Mouse (Mus musculus) embryo, embryonic 11 days (tissue): Measurements from ENCODE around the gene Cdhr4.

ENCODE experiments used
- DNase-seq: peaks from one replicate; pipeline ENCODE4 v3.0.0-alpha.2; 2015

The Cdhr4 gene

GRCm38 (mm10) chr9:107992197-107992596 is at the start of gene Cdhr4:
Gene Cdhr4 (plus strand): TSS chr9:107992497.
- no peak for DNase-seq

- no peak for DNase-seq
Measured at GRCm38 (mm10) chr9:107947241-107948194, 44.8 kb upstream of the Cdhr4 start.

GRCm38 (mm10) chr9:107949184-107949921 is 42.9 kb upstream of the Cdhr4 start:
- DNase-seq = no peak

- DNase-seq = no peak
Measured at GRCm38 (mm10) chr9:107949922-107950235, 42.4 kb upstream of the Cdhr4 start, which contains the start of gene Traip. Gene Traip (plus strand): TSS chr9:107950136.

- peak; percentile 97 for DNase-seq
Measured at GRCm38 (mm10) chr9:107950460-107951355, 41.6 kb upstream of the Cdhr4 start.

GRCm38 (mm10) chr9:107955613-107956289 is 36.5 kb upstream of the Cdhr4 start:
- DNase-seq = no peak

- no peak for DNase-seq
Measured at GRCm38 (mm10) chr9:107957141-107957540, 35.2 kb upstream of the Cdhr4 start.

GRCm38 (mm10) chr9:107959896-107960295 is 32.4 kb upstream of the Cdhr4 start:
- DNase-seq = no peak

GRCm38 (mm10) chr9:107960928-107961327 is 31.4 kb upstream of the Cdhr4 start:
- no peak for DNase-seq

- no peak for DNase-seq
Measured at GRCm38 (mm10) chr9:107961351-107961762, 30.9 kb upstream of the Cdhr4 start.

GRCm38 (mm10) chr9:107961881-107962280 is 30.4 kb upstream of the Cdhr4 start:
- DNase-seq = peak; percentile 45

GRCm38 (mm10) chr9:107962916-107963315 is 29.4 kb upstream of the Cdhr4 start:
- DNase-seq = no peak

GRCm38 (mm10) chr9:107963700-107964099 is 28.6 kb upstream of the Cdhr4 start:
- peak; percentile 91 for DNase-seq

GRCm38 (mm10) chr9:107964681-107965080 is 27.6 kb upstream of the Cdhr4 start:
- DNase-seq = no peak

- DNase-seq = no peak
Measured at GRCm38 (mm10) chr9:107966676-107967075, 25.6 kb upstream of the Cdhr4 start.

- no peak for DNase-seq
Measured at GRCm38 (mm10) chr9:107967437-107967836, 24.9 kb upstream of the Cdhr4 start.

GRCm38 (mm10) chr9:107968531-107968930 is 23.8 kb upstream of the Cdhr4 start:
- DNase-seq = no peak

- DNase-seq = no peak
Measured at GRCm38 (mm10) chr9:107970311-107970710, 22.0 kb upstream of the Cdhr4 start.

GRCm38 (mm10) chr9:107971690-107972541 is 20.4 kb upstream of the Cdhr4 start:
- no peak for DNase-seq

GRCm38 (mm10) chr9:107974491-107975171 is 17.7 kb upstream of the Cdhr4 start:
- no peak for DNase-seq
